Mouse (Mus musculus) liver, postnatal 0 days (tissue): ENCODE measurements at regions not wholly inside any gene's neighbourhood (a gene's known extent, or its start where the extent isn't known, plus 50 kb on each side); places are given as distances from the start of the nearest gene placed in this dataset.

Experiments
- CTCF ChIP-seq: sonication (generic); IDR thresholded peaks from 2 replicates; pipeline ENCODE4 v1.5.1; 2016; ENCODE audit warnings: antibody characterized with exemption, low read depth
- EP300 ChIP-seq: IDR thresholded peaks from 2 replicates; pipeline ENCODE4 v1.6.1; 2016; ENCODE audit warnings: antibody characterized with exemption, low read depth, mild to moderate bottlenecking

- no peak for TF ChIP-seq CTCF
- TF ChIP-seq EP300 = no peak
These were observed 209.8 kb upstream of the Rasa1 start for GRCm38 (mm10) chr13:85498696-85499095.
